Mouse (Mus musculus): ENCODE measurements around the gene Tyrobp. TPM values are rescaled to one million over a fixed set of nuclear protein-coding genes. Genes with fewer than 3 reads are reported as not detected.

Tyrobp gene
- total RNA-seq, 2 experiments from 2014 or later, result 2.6 to 5.7 TPM

GRCm38 (mm10) chr7:30411023-30411422 lies 2.5 kb upstream of the Tyrobp start:
- no peak overlapping the region for H3K27ac ChIP-seq
- intact Hi-C loops (cut with DNase I), result no loop called here
- no peak for DNase-seq
- no peak for TF ChIP-seq CTCF (IDR thresholded peaks at IDR 0.05)
- no peak overlapping the region for H3K4me3 ChIP-seq

GRCm38 (mm10) chr7:30412735-30413147 lies 819 bp upstream of the Tyrobp start:
- TF ChIP-seq CTCF (IDR thresholded peaks at IDR 0.05), result no peak
- no peak overlapping the region for H3K4me3 ChIP-seq
- intact Hi-C loops (cut with DNase I), result no loop called here
- H3K27ac ChIP-seq, result peak overlapping the region; percentile 51; the same call in 1 of the 2 replicates
- DNase-seq, result no peak

GRCm38 (mm10) chr7:30417856-30418255 lies 4.3 kb downstream of the Tyrobp start:
- H3K4me3 ChIP-seq, result no peak overlapping the region
- intact Hi-C loops (cut with DNase I), result no loop called here
- no peak for TF ChIP-seq CTCF (IDR thresholded peaks at IDR 0.05)
- DNase-seq, result no peak
- no peak overlapping the region for H3K27ac ChIP-seq

- peak within 1 kb of the TSS; percentile 7; the same call in 1 of the 2 replicates for H3K4me3 ChIP-seq
- peak within 1 kb of the TSS; percentile 57; the same call in 1 of the 2 replicates for H3K27ac ChIP-seq
- intact Hi-C loops (cut with DNase I), result no loop called here
- DNase-seq, result no peak
- TF ChIP-seq CTCF (IDR thresholded peaks at IDR 0.05), result no peak
These were observed 6.3 kb downstream of the Tyrobp start, which contains the start of gene Hcst for GRCm38 (mm10) chr7:30419561-30420499. Gene Hcst, minus strand, starts transcription at chr7:30419854.

GRCm38 (mm10) chr7:30420673-30421072 lies 7.1 kb downstream of the Tyrobp start:
- Histone ChIP-seq H3K27ac (no peak overlapping the region), H3K4me3 (no peak overlapping the region)
- no peak for DNase-seq
- TF ChIP-seq CTCF (IDR thresholded peaks at IDR 0.05), result no peak
- intact Hi-C loops (cut with DNase I), result no loop called here

- H3K27ac ChIP-seq, result peak within 1 kb of the TSS; percentile 69
- peak within 1 kb of the TSS; percentile 84 for H3K4me3 ChIP-seq
- no peak for TF ChIP-seq CTCF (IDR thresholded peaks at IDR 0.05)
- intact Hi-C loops (cut with DNase I), result no loop called here
- DNase-seq, result peak; percentile 70
These were observed 7.8 kb downstream of the Tyrobp start, which contains the start of gene Nfkbid for GRCm38 (mm10) chr7:30421175-30421889. Gene Nfkbid, plus strand, starts transcription at chr7:30421732.

GRCm38 (mm10) chr7:30421890-30422435 lies 8.4 kb downstream of the Tyrobp start:
- H3K27ac ChIP-seq, result peak overlapping the region; percentile 69

GRCm38 (mm10) chr7:30422560-30422959 lies 9.0 kb downstream of the Tyrobp start:
- intact Hi-C loops (cut with DNase I), result no loop called here
- DNase-seq, result no peak
- TF ChIP-seq CTCF (IDR thresholded peaks at IDR 0.05), result no peak
- H3K4me3 ChIP-seq, result peak overlapping the region; percentile 84
- H3K27ac ChIP-seq, result peak overlapping the region; percentile 69

More at GRCm38 (mm10) chr7:30421890-30422435, 8.4 kb downstream of the Tyrobp start:
- no peak for TF ChIP-seq CTCF (IDR thresholded peaks at IDR 0.05)
- intact Hi-C loops (cut with DNase I), result no loop called here
- peak overlapping the region; percentile 84 for H3K4me3 ChIP-seq
- peak; percentile 83 for DNase-seq

GRCm38 (mm10) chr7:30423071-30423641 lies 9.6 kb downstream of the Tyrobp start:
- no peak for DNase-seq
- peak overlapping the region; percentile 84 for H3K4me3 ChIP-seq
- peak overlapping the region; percentile 69 for H3K27ac ChIP-seq
- no peak for TF ChIP-seq CTCF (IDR thresholded peaks at IDR 0.05)
- intact Hi-C loops (cut with DNase I), result no loop called here

GRCm38 (mm10) chr7:30429327-30429726 lies 15.8 kb downstream of the Tyrobp start:
- DNase-seq, result no peak
- Histone ChIP-seq H3K27ac (no peak overlapping the region), H3K4me3 (no peak overlapping the region)
- no peak for TF ChIP-seq CTCF (IDR thresholded peaks at IDR 0.05)
- intact Hi-C loops (cut with DNase I), result no loop called here

GRCm38 (mm10) chr7:30430191-30430590 lies 16.6 kb downstream of the Tyrobp start:
- intact Hi-C loops (cut with DNase I), result no loop called here
- H3K4me3 ChIP-seq, result no peak overlapping the region
- TF ChIP-seq CTCF (IDR thresholded peaks at IDR 0.05), result no peak
- no peak for DNase-seq
- H3K27ac ChIP-seq, result no peak overlapping the region

- Histone ChIP-seq H3K27ac (no peak overlapping the region), H3K4me3 (no peak overlapping the region)
- intact Hi-C loops (cut with DNase I), result loop anchor here (2.0 kb wide), 2 partner anchors 59 to 95 kb away; no protein-coding TSS in a partner anchor
- peak; percentile 67 for DNase-seq
- TF ChIP-seq CTCF (IDR thresholded peaks at IDR 0.05), result peak; percentile 57
These were observed 18.2 kb downstream of the Tyrobp start for GRCm38 (mm10) chr7:30431793-30432192.

Data from gastrocnemius, adult 2 months (tissue).